Mouse (Mus musculus) kidney, adult 8-10 months (tissue): ENCODE measurements around the gene Gsto2.

Experiments used
- DNase-seq, 2 experiments: peaks; one replicate each; pipeline ENCODE4 v3.0.0; 2022

Gsto2 gene

GRCm38 (mm10) chr19:47891562-47892312, 26.4 kb downstream of the Gsto2 start:
- DNase-seq: peak; percentile 51 to 52

GRCm38 (mm10) chr19:47893092-47893491, 27.8 kb downstream of the Gsto2 start:
- DNase-seq: no peak

GRCm38 (mm10) chr19:47898472-47899079, 33.2 kb downstream of the Gsto2 start:
- no peak for DNase-seq

GRCm38 (mm10) chr19:47900012-47900411, 34.7 kb downstream of the Gsto2 start:
- no peak for DNase-seq

- no peak for DNase-seq
Observed at GRCm38 (mm10) chr19:47900558-47900957, 35.2 kb downstream of the Gsto2 start.

- DNase-seq: peak; percentile 56 to 73
Observed at GRCm38 (mm10) chr19:47902316-47903201, 37.2 kb downstream of the Gsto2 start.

GRCm38 (mm10) chr19:47903679-47904078, 38.3 kb downstream of the Gsto2 start:
- no peak for DNase-seq

- DNase-seq: no peak
Observed at GRCm38 (mm10) chr19:47905081-47905480, 39.7 kb downstream of the Gsto2 start.

GRCm38 (mm10) chr19:47905603-47906002, 40.3 kb downstream of the Gsto2 start:
- no peak for DNase-seq

- peak; percentile 53 to 56 for DNase-seq
Observed at GRCm38 (mm10) chr19:47907596-47907995, 42.3 kb downstream of the Gsto2 start.

- no peak for DNase-seq
Observed at GRCm38 (mm10) chr19:47908961-47909371, 43.6 kb downstream of the Gsto2 start.

- DNase-seq: no peak
Observed at GRCm38 (mm10) chr19:47909387-47910116, 44.2 kb downstream of the Gsto2 start.

GRCm38 (mm10) chr19:47910117-47910618, 44.8 kb downstream of the Gsto2 start:
- DNase-seq: no peak

- no peak for DNase-seq
Observed at GRCm38 (mm10) chr19:47910751-47911150, 45.4 kb downstream of the Gsto2 start.

GRCm38 (mm10) chr19:47913344-47913743, 48.0 kb downstream of the Gsto2 start:
- no peak for DNase-seq

GRCm38 (mm10) chr19:47914191-47914590, 48.9 kb downstream of the Gsto2 start:
- no peak for DNase-seq

GRCm38 (mm10) chr19:47915251-47915650, 49.9 kb downstream of the Gsto2 start:
- DNase-seq: no peak

GRCm38 (mm10) chr19:47917396-47917795, 52.1 kb downstream of the Gsto2 start:
- DNase-seq: no peak

GRCm38 (mm10) chr19:47918016-47918415, 52.7 kb downstream of the Gsto2 start:
- no peak for DNase-seq

- DNase-seq: no peak
Observed at GRCm38 (mm10) chr19:47918455-47919101, 53.2 kb downstream of the Gsto2 start.

GRCm38 (mm10) chr19:47919126-47919965, 54.0 kb downstream of the Gsto2 start, which contains the start of the genes Cfap43 and Itprip:
TSS of gene Cfap43 (minus strand) at chr19:47919287.
TSS of gene Itprip (minus strand) at chr19:47919299.
- peak; percentile 76 to 77 for DNase-seq
